Mouse (Mus musculus): ENCODE measurements at regions not wholly inside any gene's neighbourhood (a gene's known extent, or its start where the extent isn't known, plus 50 kb on each side); places are given as distances from the start of the nearest gene placed in this dataset.
"Not testable (repeated sequence)": the region's sequence is repeated elsewhere in the genome, so short reads cannot be mapped to it uniquely, and the experiment has no call there.

- no peak for ATAC-seq (ENCODE audit: insufficient number of reproducible peaks, low FRiP score, low TSS enrichment, low read depth)
- no peaks in the 10 kb centered on the region for H3K36me3 ChIP-seq
- H3K4me2 ChIP-seq (replicated peaks): no peak overlapping the region
- H3K4me1 ChIP-seq: peaks cover 5% of the 10 kb centered on the region; the same call in 1 of the 2 replicates
- WGBS: 32% methylated on average over 8 of the region's 8 CpGs
- H3K4me3 ChIP-seq (replicated peaks): no peak overlapping the region
- H3K9me3 ChIP-seq (replicated peaks): 0 out of 2 replicates have a peak, but pooled peaks cover 4% of the 10 kb centered on the region
- no peak overlapping the region for H3K27ac ChIP-seq (replicated peaks)
- no peaks in the 10 kb centered on the region for H3K27me3 ChIP-seq
- no peak overlapping the region for H3K9ac ChIP-seq
Observed at GRCm38 (mm10) chr10:117471036-117471817, 91.4 kb upstream of the Cpsf6 start.

- H3K4me2 ChIP-seq (replicated peaks): no peak overlapping the region
- no peaks in the 10 kb centered on the region for H3K27me3 ChIP-seq
- H3K9me3 ChIP-seq (replicated peaks): 0 out of 2 replicates have a peak, but pooled peaks cover 4% of the 10 kb centered on the region
- no peak overlapping the region for H3K4me3 ChIP-seq (replicated peaks)
- WGBS: 92% methylated on average over 2 of the region's 2 CpGs
- no peak overlapping the region for H3K27ac ChIP-seq (replicated peaks)
- peaks cover 5% of the 10 kb centered on the region; the same call in 1 of the 2 replicates for H3K4me1 ChIP-seq
- ATAC-seq (ENCODE audit: insufficient number of reproducible peaks, low FRiP score, low TSS enrichment, low read depth): no peak
- no peak overlapping the region for H3K9ac ChIP-seq
- H3K36me3 ChIP-seq: no peaks in the 10 kb centered on the region
Observed at GRCm38 (mm10) chr10:117470481-117470880, 90.7 kb upstream of the Cpsf6 start.

- no peak for ATAC-seq (ENCODE audit: insufficient number of reproducible peaks, low FRiP score, low TSS enrichment, low read depth)
- no peaks in the 10 kb centered on the region for H3K36me3 ChIP-seq
- H3K27me3 ChIP-seq: no peaks in the 10 kb centered on the region
- no peak overlapping the region for H3K9ac ChIP-seq
- H3K9me3 ChIP-seq (replicated peaks): 0 out of 2 replicates have a peak, but pooled peaks cover 4% of the 10 kb centered on the region
- WGBS: 90% methylated on average over 3 of the region's 3 CpGs
- H3K4me2 ChIP-seq (replicated peaks): no peak overlapping the region
- H3K27ac ChIP-seq (replicated peaks): no peak overlapping the region
- no peak overlapping the region for H3K4me3 ChIP-seq (replicated peaks)
- H3K4me1 ChIP-seq: peaks cover 5% of the 10 kb centered on the region; the same call in 1 of the 2 replicates
Observed at GRCm38 (mm10) chr10:117469573-117470090, 89.8 kb upstream of the Cpsf6 start.

- no peak overlapping the region for H3K27ac ChIP-seq (replicated peaks)
- H3K27me3 ChIP-seq: no peaks in the 10 kb centered on the region
- no peak overlapping the region for H3K4me3 ChIP-seq (replicated peaks)
- H3K9ac ChIP-seq: no peak overlapping the region
- WGBS: 91% methylated on average over 3 of the region's 3 CpGs
- peaks cover 5% of the 10 kb centered on the region; the same call in 1 of the 2 replicates for H3K4me1 ChIP-seq
- 0 out of 2 replicates have a peak, but pooled peaks cover 2% of the 10 kb centered on the region for H3K9me3 ChIP-seq (replicated peaks)
- no peak for ATAC-seq (ENCODE audit: insufficient number of reproducible peaks, low FRiP score, low TSS enrichment, low read depth)
- no peak overlapping the region for H3K4me2 ChIP-seq (replicated peaks)
- H3K36me3 ChIP-seq: no peaks in the 10 kb centered on the region
Observed at GRCm38 (mm10) chr10:117468931-117469572, 89.2 kb upstream of the Cpsf6 start.

- Histone ChIP-seq H3K27ac (replicated peaks) (no peak overlapping the region), H3K27me3 (no peaks in the 10 kb centered on the region), H3K4me3 (replicated peaks) (no peak overlapping the region), H3K9ac (no peak overlapping the region), H3K36me3 (no peaks in the 10 kb centered on the region), H3K4me2 (replicated peaks) (no peak overlapping the region), H3K9me3 (replicated peaks) (no peaks in the 10 kb centered on the region), H3K4me1 (peaks cover 5% of the 10 kb centered on the region; the same call in 1 of the 2 replicates)
- ATAC-seq (ENCODE audit: insufficient number of reproducible peaks, low FRiP score, low TSS enrichment, low read depth): no peak
- WGBS: 72% methylated on average over 4 of the region's 4 CpGs
Observed at GRCm38 (mm10) chr10:117468381-117468780, 88.6 kb upstream of the Cpsf6 start.

- Histone ChIP-seq H3K27me3 (no peaks in the 10 kb centered on the region), H3K9me3 (replicated peaks) (no peaks in the 10 kb centered on the region), H3K27ac (replicated peaks) (no peak overlapping the region), H3K4me3 (replicated peaks) (no peak overlapping the region), H3K4me1 (peaks cover 3% of the 10 kb centered on the region; the same call in 1 of the 2 replicates), H3K9ac (no peak overlapping the region), H3K4me2 (replicated peaks) (no peak overlapping the region), H3K36me3 (no peaks in the 10 kb centered on the region)
- WGBS: 85% methylated on average over 8 of the region's 8 CpGs
- no peak for ATAC-seq (ENCODE audit: insufficient number of reproducible peaks, low FRiP score, low TSS enrichment, low read depth)
Observed at GRCm38 (mm10) chr10:117467161-117467560, 87.3 kb upstream of the Cpsf6 start.

GRCm38 (mm10) chr10:117466391-117466790, 86.6 kb upstream of the Cpsf6 start:
- Histone ChIP-seq H3K36me3 (no peaks in the 10 kb centered on the region), H3K4me2 (replicated peaks) (no peak overlapping the region), H3K9me3 (replicated peaks) (no peaks in the 10 kb centered on the region), H3K4me3 (replicated peaks) (no peak overlapping the region), H3K27me3 (no peaks in the 10 kb centered on the region), H3K9ac (no peak overlapping the region), H3K27ac (replicated peaks) (no peak overlapping the region), H3K4me1 (no peaks in the 10 kb centered on the region)
- WGBS: 92% methylated on average over 3 of the region's 3 CpGs
- no peak for ATAC-seq (ENCODE audit: insufficient number of reproducible peaks, low FRiP score, low TSS enrichment, low read depth)

- Histone ChIP-seq H3K36me3 (no peaks in the 10 kb centered on the region), H3K9me3 (replicated peaks) (no peaks in the 10 kb centered on the region), H3K4me1 (no peaks in the 10 kb centered on the region), H3K4me2 (replicated peaks) (no peak overlapping the region), H3K27me3 (no peaks in the 10 kb centered on the region), H3K4me3 (replicated peaks) (no peak overlapping the region), H3K9ac (no peak overlapping the region), H3K27ac (replicated peaks) (no peak overlapping the region)
- ATAC-seq (ENCODE audit: insufficient number of reproducible peaks, low FRiP score, low TSS enrichment, low read depth): no peak
- 79% methylated on average over 3 of the region's 3 CpGs for WGBS
Observed at GRCm38 (mm10) chr10:117465671-117466250, 85.9 kb upstream of the Cpsf6 start.

- no peak overlapping the region for H3K27ac ChIP-seq (replicated peaks)
- no peaks in the 10 kb centered on the region for H3K4me1 ChIP-seq
- H3K9me3 ChIP-seq (replicated peaks): no peaks in the 10 kb centered on the region
- H3K9ac ChIP-seq: no peak overlapping the region
- no peaks in the 10 kb centered on the region for H3K27me3 ChIP-seq
- WGBS: 72% methylated on average over 12 of the region's 12 CpGs
- no peaks in the 10 kb centered on the region for H3K36me3 ChIP-seq
- H3K4me2 ChIP-seq (replicated peaks): no peak overlapping the region
- no peak overlapping the region for H3K4me3 ChIP-seq (replicated peaks)
- no peak for ATAC-seq (ENCODE audit: insufficient number of reproducible peaks, low FRiP score, low TSS enrichment, low read depth)
Observed at GRCm38 (mm10) chr10:117465058-117465660, 85.3 kb upstream of the Cpsf6 start.

- not testable (repeated sequence) for H3K36me3 ChIP-seq; H3K9ac ChIP-seq; H3K4me2 ChIP-seq (replicated peaks); H3K27me3 ChIP-seq; H3K27ac ChIP-seq (replicated peaks); ATAC-seq (ENCODE audit: insufficient number of reproducible peaks, low FRiP score, low TSS enrichment, low read depth); H3K4me1 ChIP-seq; H3K4me3 ChIP-seq (replicated peaks); H3K9me3 ChIP-seq (replicated peaks)
Observed at GRCm38 (mm10) chr10:117464331-117464730, 84.5 kb upstream of the Cpsf6 start.

GRCm38 (mm10) chr10:117463636-117464035, 83.8 kb upstream of the Cpsf6 start:
- no peak for ATAC-seq (ENCODE audit: insufficient number of reproducible peaks, low FRiP score, low TSS enrichment, low read depth)
- no peaks in the 10 kb centered on the region for H3K4me1 ChIP-seq
- no peaks in the 10 kb centered on the region for H3K9me3 ChIP-seq (replicated peaks)
- H3K4me2 ChIP-seq (replicated peaks): no peak overlapping the region
- no peak overlapping the region for H3K27ac ChIP-seq (replicated peaks)
- 88% methylated on average over 8 of the region's 8 CpGs for WGBS
- H3K27me3 ChIP-seq: no peaks in the 10 kb centered on the region
- H3K4me3 ChIP-seq (replicated peaks): no peak overlapping the region
- no peaks in the 10 kb centered on the region for H3K36me3 ChIP-seq
- no peak overlapping the region for H3K9ac ChIP-seq
